Mouse (Mus musculus): ENCODE data around the gene Taar7e.
"Not testable (repeated sequence)": the region's sequence is repeated elsewhere in the genome, so short reads cannot be mapped to it uniquely, and the experiment has no call there.

Gene Taar7e

GRCm38 (mm10) chr10:24037314-24037713, at the start of gene Taar7e:
Taar7e (plus strand) TSS chr10:24037614.
- DNase-seq, result no peak

GRCm38 (mm10) chr10:23993381-23993780, 44.0 kb upstream of the Taar7e start, which contains the start of gene Taar7a:
Taar7a (minus strand) TSS chr10:23993481.
- no peak for DNase-seq

GRCm38 (mm10) chr10:23999639-24000038, 37.8 kb upstream of the Taar7e start, which contains the start of gene Taar7b:
Taar7b (plus strand) TSS chr10:23999939.
- DNase-seq, result no peak

GRCm38 (mm10) chr10:24006442-24006841, 31.0 kb upstream of the Taar7e start:
- no peak for DNase-seq

- DNase-seq, result no peak
These were observed 30.4 kb upstream of the Taar7e start for GRCm38 (mm10) chr10:24007034-24007433.

- no peak for DNase-seq
These were observed 29.3 kb upstream of the Taar7e start for GRCm38 (mm10) chr10:24008143-24008542.

- DNase-seq, result no peak
These were observed 10.5 kb upstream of the Taar7e start, which contains the start of gene Taar7d for GRCm38 (mm10) chr10:24026922-24027321. Taar7d (plus strand) TSS chr10:24027222.

- DNase-seq, result no peak
These were observed 6.1 kb upstream of the Taar7e start for GRCm38 (mm10) chr10:24031347-24031746.

GRCm38 (mm10) chr10:24040120-24040869, 2.9 kb downstream of the Taar7e start:
- DNase-seq, result no peak

GRCm38 (mm10) chr10:24049210-24049609, 11.8 kb downstream of the Taar7e start, which contains the start of gene Taar7f:
Taar7f (plus strand) TSS chr10:24049510.
- DNase-seq, result no peak

- no peak for DNase-seq
These were observed 14.6 kb downstream of the Taar7e start for GRCm38 (mm10) chr10:24052039-24052438.

GRCm38 (mm10) chr10:24058986-24059385, 21.6 kb downstream of the Taar7e start:
- no peak for DNase-seq

- DNase-seq, result not testable (repeated sequence)
These were observed 37.3 kb downstream of the Taar7e start for GRCm38 (mm10) chr10:24074751-24075150.

GRCm38 (mm10) chr10:24076200-24076599, 38.8 kb downstream of the Taar7e start, which contains the start of gene Taar8a:
Taar8a (plus strand) TSS chr10:24076500.
- not testable (repeated sequence) for DNase-seq

GRCm38 (mm10) chr10:24080166-24080565, 42.8 kb downstream of the Taar7e start:
- peak; percentile 43 for DNase-seq

- no peak for DNase-seq
These were observed 48.5 kb downstream of the Taar7e start for GRCm38 (mm10) chr10:24085936-24086335.

- no peak for DNase-seq
These were observed 49.1 kb downstream of the Taar7e start for GRCm38 (mm10) chr10:24086555-24086954.

- no peak for DNase-seq
These were observed 49.8 kb downstream of the Taar7e start for GRCm38 (mm10) chr10:24087168-24087567.

Data from kidney, adult 18-20 months (tissue).